Mouse (Mus musculus) neural tube, embryonic 11.5 days (tissue): ENCODE data around the gene Tyms. TPM values are rescaled to one million over a fixed set of nuclear protein-coding genes. Genes with fewer than 3 reads are reported as not detected.

Experiments used
- ATAC-seq: fragments of 200-750 bp; cut with Nextera tagmentation; 2 replicates; pipeline ENCODE4 v1.8.0; 2017; ENCODE audit warnings: moderate number of reproducible peaks, mild to moderate bottlenecking, moderate TSS enrichment, moderate library complexity; ENCODE audit not compliant: insufficient read depth, low FRiP score, low TSS enrichment
- DNase-seq: peaks from one replicate; pipeline ENCODE4 v3.0.0-alpha.2; 2015; ENCODE audit warnings: low spot score
- H3K27ac ChIP-seq: fragments of 300-500 bp; sonication (generic); 2 replicates; pipeline ENCODE4 v1.5.1; 2014; ENCODE audit warnings: low read depth, mild to moderate bottlenecking, low read length
- H3K27me3 ChIP-seq: fragments of 300-500 bp; sonication (generic); 2 replicates; pipeline ENCODE4 v1.6.1; 2014; ENCODE audit warnings: mild to moderate bottlenecking, low read length, mixed read lengths; ENCODE audit not compliant: control insufficient read depth, insufficient read depth
- H3K36me3 ChIP-seq: fragments of 300-500 bp; sonication (generic); 2 replicates; pipeline ENCODE4 v1.6.1; 2014; ENCODE audit warnings: mild to moderate bottlenecking, low read length, moderate library complexity, mixed read lengths; ENCODE audit not compliant: control insufficient read depth, insufficient read depth
- H3K4me1 ChIP-seq: fragments of 300-500 bp; sonication (generic); 2 replicates; pipeline ENCODE4 v1.6.1; 2014; ENCODE audit warnings: low read length, mixed read lengths; ENCODE audit not compliant: control insufficient read depth, insufficient read depth
- H3K4me2 ChIP-seq: fragments of 300-500 bp; sonication (generic); 2 replicates; pipeline ENCODE4 v1.6.1; 2014; ENCODE audit warnings: low read depth, mild to moderate bottlenecking, moderate library complexity
- H3K4me3 ChIP-seq: fragments of 300-500 bp; sonication (generic); 2 replicates; pipeline ENCODE4 v1.5.1; 2014; ENCODE audit warnings: low read depth, low read length
- H3K9ac ChIP-seq: fragments of 300-500 bp; sonication (generic); 2 replicates; pipeline ENCODE4 v1.6.1; 2014; ENCODE audit warnings: mild to moderate bottlenecking, low read length
- H3K9me3 ChIP-seq: fragments of 300-500 bp; sonication (generic); 2 replicates; pipeline ENCODE4 v1.6.1; 2016; ENCODE audit warnings: low read length; ENCODE audit not compliant: control insufficient read depth
- WGBS: fragments of 180-500 bp; shearing (Covaris S2); extraction: QIAGEN DNeasy Blood & Tissue Kit; methylation state at CpG from one replicate; pipeline ENCODE4 v1.1.7; 2014; 5-methylcytosine and 5-hydroxymethylcytosine counted together
- polyA plus RNA-seq: library from polyadenylated mRNA; unstranded; fragments of >200 nt; fragmentation: Nextera tagmentation; extraction: Ambion mirVana; gene quantifications from 2 replicates; pipeline ENCODE4 v1.2.1, GENCODE M21; 2014

The Tyms gene
- polyA plus RNA-seq, 1 experiment from 2014 or later, result 248 TPM

DNA sequence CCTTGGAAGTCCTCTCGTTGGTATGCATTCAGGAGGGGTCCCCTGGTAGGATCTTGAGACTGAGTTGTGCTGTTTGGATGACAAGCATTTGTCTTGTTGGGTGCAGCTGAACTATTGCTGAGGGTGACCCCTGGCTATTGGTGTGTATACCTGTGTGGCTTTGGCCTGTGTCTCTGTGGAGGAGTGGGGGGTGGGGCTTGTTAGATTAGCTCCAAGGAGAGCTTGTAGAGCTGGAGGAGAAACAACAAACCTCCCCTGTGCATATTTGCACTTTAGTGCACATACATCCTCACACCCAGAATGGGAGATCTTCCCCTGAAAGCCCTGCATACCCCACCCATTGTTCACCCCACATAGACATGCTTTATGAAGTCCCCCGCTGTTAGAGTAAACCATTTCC lies 33.3 kb upstream of the Tyms start:
- H3K27me3 ChIP-seq, result peaks cover 18% of the 10 kb centered on the region

DNA sequence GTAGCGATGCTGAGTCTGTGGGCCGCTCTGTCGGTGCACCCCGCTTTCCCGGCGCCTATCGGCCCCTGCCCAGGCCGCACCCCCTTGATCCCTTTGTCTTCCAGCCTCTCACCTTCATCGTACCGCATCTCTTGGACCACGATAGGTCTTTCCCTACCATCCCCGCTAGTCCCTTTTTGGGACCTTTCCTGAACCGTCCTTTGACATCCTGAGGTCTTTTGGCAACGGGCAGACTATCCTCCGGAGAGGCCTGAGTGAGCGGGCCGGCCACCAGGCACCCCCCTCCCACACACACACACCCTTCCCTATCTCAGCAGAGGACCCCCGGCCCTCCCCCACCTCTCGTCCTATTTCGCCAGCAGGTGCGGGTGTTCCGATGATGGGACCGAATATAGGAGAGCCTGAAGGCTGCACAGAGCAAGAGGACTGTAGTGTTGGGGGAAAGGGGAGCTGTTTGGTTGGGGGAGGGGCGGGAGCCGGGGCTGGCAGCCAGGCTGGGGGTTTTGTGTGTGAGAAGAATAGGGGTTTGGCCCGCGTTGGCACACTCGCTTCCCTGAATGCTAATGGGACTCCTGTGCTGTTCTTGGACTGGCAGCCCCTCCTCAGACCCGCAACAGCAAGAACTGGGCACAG lies 32.4 kb upstream of the Tyms start, which contains the start of gene 3110082J24Rik:
TSS of gene 3110082J24Rik (minus strand) at position 419 of the 633 bp plus-strand sequence.
- Histone ChIP-seq H3K27me3 (peaks cover 18% of the 10 kb centered on the region), H3K27ac (peak within 1 kb of the TSS; percentile 49), H3K4me2 (peak within 1 kb of the TSS; percentile 88), H3K4me3 (peak within 1 kb of the TSS; percentile 53), H3K4me1 (peaks cover 36% of the 10 kb centered on the region), H3K9me3 (no peaks in the 10 kb centered on the region), H3K36me3 (no peaks in the 10 kb centered on the region), H3K9ac (peak within 1 kb of the TSS; percentile 66)
- under 1% methylated on average over 29 of the region's 29 CpGs for WGBS
- peak; percentile 61 for DNase-seq
- ATAC-seq, result peak; percentile 15

More for the DNA sequence above, 33.3 kb upstream of the Tyms start:
- peak overlapping the region; percentile 53 for H3K4me3 ChIP-seq
- no peaks in the 10 kb centered on the region for H3K9me3 ChIP-seq
- no peaks in the 10 kb centered on the region for H3K36me3 ChIP-seq
- peak overlapping the region; percentile 49 for H3K27ac ChIP-seq
- ATAC-seq (peak; percentile 3; the same call in 1 of the 2 replicates), DNase-seq (no peak)
- H3K9ac ChIP-seq, result peak overlapping the region; percentile 5; the same call in 1 of the 2 replicates
- H3K4me2 ChIP-seq, result peak overlapping the region; percentile 88
- 10% methylated on average over 2 of the region's 2 CpGs for WGBS
- peaks cover 44% of the 10 kb centered on the region for H3K4me1 ChIP-seq

DNA sequence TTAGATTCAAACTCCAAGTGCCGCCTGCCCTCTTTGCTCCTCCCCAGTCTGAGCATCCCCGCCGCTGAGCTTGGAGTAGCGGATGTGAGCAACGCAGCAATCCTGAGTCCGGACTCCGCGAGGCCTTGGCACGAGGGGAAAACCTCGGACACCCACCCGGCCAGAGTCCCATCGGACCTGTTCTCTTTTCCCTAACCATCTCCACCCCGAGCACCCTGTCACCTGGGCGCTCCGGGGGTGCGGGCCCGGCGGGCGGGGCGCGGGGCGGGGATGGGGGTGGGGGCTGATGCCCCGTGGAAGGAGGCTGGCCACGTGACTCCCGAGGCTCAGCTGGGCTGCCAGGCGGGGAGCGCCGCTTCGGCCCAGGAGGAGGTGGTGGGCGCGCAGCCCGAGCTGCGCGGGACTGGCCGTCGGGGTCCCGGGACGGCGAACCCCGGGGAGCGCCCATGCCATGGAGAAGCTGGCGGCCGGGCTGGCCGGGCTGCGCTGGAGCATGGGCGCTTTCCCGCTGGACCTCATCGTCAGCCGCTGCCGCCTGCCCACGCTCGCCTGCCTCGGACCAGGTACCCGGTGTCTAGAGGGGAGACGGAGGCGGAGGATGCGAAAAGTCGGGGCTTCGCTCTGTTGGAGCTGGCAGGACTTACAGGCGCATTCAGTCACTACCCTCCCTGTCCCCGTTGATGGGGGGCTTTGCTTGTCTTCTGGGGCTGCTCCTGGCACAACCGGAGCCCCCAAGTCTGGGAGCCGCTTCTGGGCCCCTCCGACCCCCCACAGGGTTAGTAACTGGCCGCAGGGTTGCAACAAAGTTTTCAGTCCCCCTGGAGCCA lies 31.6 kb upstream of the Tyms start, which contains the start of gene Garem2:
TSS of gene Garem2 (plus strand) at position 321 of the 827 bp plus-strand sequence.
- Histone ChIP-seq H3K4me1 (peaks cover 28% of the 10 kb centered on the region), H3K9me3 (no peaks in the 10 kb centered on the region), H3K27me3 (peaks cover 18% of the 10 kb centered on the region), H3K4me3 (peak within 1 kb of the TSS; percentile 53), H3K27ac (0 out of 2 replicates have a peak within 1 kb of the TSS, but pooled peaks have one; percentile 49), H3K4me2 (peak within 1 kb of the TSS; percentile 88), H3K9ac (peak within 1 kb of the TSS; percentile 66), H3K36me3 (no peaks in the 10 kb centered on the region)
- ATAC-seq, result peak; percentile 48
- peak; percentile 59 for DNase-seq
- under 1% methylated on average over 55 of the region's 65 CpGs for WGBS

DNA sequence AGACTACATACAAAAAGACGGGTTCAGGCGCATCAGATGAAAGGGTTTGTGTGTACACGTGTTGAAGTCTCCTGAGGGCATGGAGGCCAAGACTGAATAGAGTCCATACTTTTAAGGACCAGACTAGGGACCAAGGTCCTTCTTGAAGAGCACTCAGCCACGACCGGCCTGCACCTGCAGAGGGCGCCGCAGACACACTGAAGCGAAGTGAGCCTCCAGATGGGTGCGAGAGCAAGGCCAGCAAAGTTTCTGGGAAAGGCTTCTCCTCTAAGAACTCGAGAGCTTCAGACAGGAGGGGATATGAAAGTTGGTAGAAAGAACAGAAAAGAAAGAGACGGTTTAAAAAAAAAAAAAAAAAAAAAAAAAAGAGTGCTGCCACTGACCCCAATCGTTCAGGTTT lies 30.9 kb upstream of the Tyms start:
- Histone ChIP-seq H3K4me3 (peak overlapping the region; percentile 53), H3K27me3 (peaks cover 18% of the 10 kb centered on the region), H3K9ac (no peak overlapping the region), H3K9me3 (no peaks in the 10 kb centered on the region), H3K4me2 (peak overlapping the region; percentile 88), H3K36me3 (no peaks in the 10 kb centered on the region), H3K4me1 (peaks cover 23% of the 10 kb centered on the region), H3K27ac (no peak overlapping the region)
- ATAC-seq (no peak), DNase-seq (peak; percentile 82)
- under 1% methylated on average over 12 of the region's 12 CpGs for WGBS

DNA sequence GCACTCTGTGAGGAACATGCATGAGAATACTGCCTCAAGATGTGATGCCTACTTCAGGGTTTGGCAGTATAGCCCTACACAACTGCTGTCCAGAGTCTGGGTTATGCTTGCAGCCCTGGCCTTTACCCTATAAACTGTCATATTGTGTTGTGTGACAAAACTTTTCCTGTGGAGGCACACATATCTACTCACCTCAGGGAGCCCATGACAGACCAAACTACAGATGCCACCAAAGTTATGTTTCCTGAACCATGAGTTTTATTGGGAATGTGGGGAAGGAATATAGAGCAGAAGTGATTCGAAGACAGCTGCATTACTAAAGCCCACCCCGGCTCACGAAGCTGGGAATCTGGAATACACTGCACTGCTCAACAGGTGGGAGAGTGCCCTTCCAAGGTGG lies 29.9 kb upstream of the Tyms start:
- H3K4me3 ChIP-seq, result no peak overlapping the region
- H3K9ac ChIP-seq, result no peak overlapping the region
- H3K9me3 ChIP-seq, result no peaks in the 10 kb centered on the region
- ATAC-seq (no peak), DNase-seq (no peak)
- no peak overlapping the region for H3K27ac ChIP-seq
- 91% methylated on average over 3 of the region's 3 CpGs for WGBS
- H3K27me3 ChIP-seq, result peaks cover 18% of the 10 kb centered on the region
- H3K36me3 ChIP-seq, result no peaks in the 10 kb centered on the region
- no peak overlapping the region for H3K4me2 ChIP-seq
- peaks cover 23% of the 10 kb centered on the region for H3K4me1 ChIP-seq

DNA sequence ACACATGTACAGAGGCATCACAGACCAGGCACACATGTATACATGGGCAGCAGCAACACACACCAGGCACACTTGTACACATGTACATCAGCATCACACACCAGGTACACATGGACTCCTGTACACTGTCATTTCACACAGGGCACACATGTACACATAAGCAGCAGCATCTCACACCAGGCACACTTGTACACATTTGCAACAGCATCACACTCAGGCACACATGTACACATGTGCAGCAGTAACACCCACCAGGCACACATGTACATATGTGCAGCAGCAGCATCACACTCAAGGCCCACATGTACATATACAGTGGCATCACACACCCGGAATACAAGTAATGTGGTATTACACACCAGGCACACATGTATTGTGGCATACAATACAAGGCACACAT lies 24.8 kb upstream of the Tyms start:
- 78% methylated on average over 1 of the region's 1 CpGs for WGBS
- no peak overlapping the region for H3K27ac ChIP-seq

DNA sequence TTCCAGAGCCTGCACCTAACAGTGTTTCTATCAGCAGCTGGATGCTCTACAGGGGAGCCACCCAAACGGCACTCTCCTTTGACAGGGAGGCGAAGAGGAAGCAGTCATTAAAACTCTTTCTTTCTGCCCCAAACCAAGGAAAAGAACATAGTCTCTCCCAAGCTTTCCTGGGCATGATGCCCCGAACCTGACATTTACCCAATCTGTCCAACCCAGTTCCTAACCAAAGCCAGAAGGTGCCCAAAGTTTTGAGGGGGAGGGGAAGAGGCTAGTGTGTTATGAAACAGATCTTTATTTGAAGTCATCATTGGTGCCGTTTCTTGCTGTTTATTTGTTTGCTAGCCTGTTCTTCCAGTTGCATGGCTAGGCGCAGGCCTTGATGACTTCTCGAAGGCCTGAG lies 22.3 kb upstream of the Tyms start:
- Histone ChIP-seq H3K4me2 (no peak overlapping the region), H3K9me3 (no peaks in the 10 kb centered on the region), H3K36me3 (no peaks in the 10 kb centered on the region), H3K4me1 (no peaks in the 10 kb centered on the region), H3K9ac (no peak overlapping the region), H3K27me3 (no peaks in the 10 kb centered on the region), H3K4me3 (no peak overlapping the region), H3K27ac (no peak overlapping the region)
- no peak for DNase-seq
- WGBS, result 77% methylated on average over 6 of the region's 6 CpGs
- ATAC-seq, result no peak

More for the DNA sequence above, 24.8 kb upstream of the Tyms start:
- H3K4me2 ChIP-seq, result no peak overlapping the region
- no peaks in the 10 kb centered on the region for H3K27me3 ChIP-seq
- no peaks in the 10 kb centered on the region for H3K4me1 ChIP-seq
- H3K9me3 ChIP-seq, result no peaks in the 10 kb centered on the region
- H3K4me3 ChIP-seq, result no peak overlapping the region
- no peak overlapping the region for H3K9ac ChIP-seq
- H3K36me3 ChIP-seq, result no peaks in the 10 kb centered on the region
- DNase-seq (no peak), ATAC-seq (no peak)

DNA sequence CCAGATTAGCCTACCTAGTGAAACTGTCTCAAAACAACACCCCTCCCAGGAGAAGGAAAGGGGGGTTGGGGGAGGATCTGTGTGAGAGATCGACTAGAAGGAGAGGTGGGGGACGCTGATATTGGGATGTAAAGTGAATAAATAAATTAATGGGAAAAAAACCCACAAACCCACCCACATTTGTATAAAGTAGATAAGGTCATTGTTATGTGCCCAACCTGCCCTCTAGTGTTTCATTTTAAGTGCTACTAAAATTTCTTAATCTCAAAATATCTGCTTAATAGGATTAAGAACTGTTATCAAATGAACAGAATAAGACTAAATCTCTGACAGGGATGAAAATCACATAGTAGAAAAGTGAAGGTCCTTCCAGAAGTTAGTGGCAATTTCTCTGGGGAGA lies 21.0 kb upstream of the Tyms start:
- 73% methylated on average over 2 of the region's 2 CpGs for WGBS
- ATAC-seq, result no peak
- no peak overlapping the region for H3K27ac ChIP-seq

More for the DNA sequence above, 21.0 kb upstream of the Tyms start:
- Histone ChIP-seq H3K9me3 (no peaks in the 10 kb centered on the region), H3K9ac (no peak overlapping the region), H3K36me3 (no peaks in the 10 kb centered on the region), H3K4me1 (no peaks in the 10 kb centered on the region), H3K4me3 (no peak overlapping the region), H3K27me3 (no peaks in the 10 kb centered on the region), H3K4me2 (no peak overlapping the region)
- no peak for DNase-seq
